Mouse (Mus musculus): ENCODE results near the gene Scd4.

The Scd4 gene

DNA sequence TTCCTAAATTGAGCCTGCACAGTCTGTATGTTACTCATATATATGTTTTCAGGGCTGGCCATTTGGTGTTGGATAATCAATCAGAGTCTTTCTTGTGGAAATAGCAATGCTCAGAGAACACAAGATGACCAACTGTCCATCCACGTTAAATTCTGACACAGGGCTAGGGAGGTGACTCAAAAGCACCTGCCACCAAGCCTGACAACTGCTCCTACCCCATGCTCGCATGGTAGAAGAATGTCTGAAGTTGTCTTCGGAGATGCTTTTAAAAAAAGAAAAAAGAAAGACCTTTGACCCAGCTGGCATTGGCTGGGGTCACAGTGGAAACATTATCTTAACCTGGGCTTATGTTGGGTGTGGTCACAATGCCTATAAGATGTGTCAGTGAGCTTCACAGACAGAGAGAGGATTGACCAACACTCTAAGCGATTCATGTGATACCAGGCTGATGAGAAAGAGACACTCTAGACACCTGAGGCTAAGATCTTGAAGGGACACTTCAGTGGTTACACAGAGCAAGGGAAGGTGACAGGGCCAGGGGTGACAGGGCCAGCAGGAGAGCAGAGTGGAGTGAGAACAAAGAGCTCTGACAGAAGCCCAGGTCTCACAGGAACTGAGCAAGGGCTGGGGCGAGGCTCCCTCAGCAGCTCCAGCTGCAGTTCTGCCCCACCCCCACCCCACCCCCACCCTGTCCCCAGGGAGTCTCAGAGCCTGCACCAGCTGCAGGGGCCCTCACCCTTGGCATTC, 44.9 kb downstream of the Scd4 start:
- no peak for DNase-seq (ENCODE audit: low read depth)

DNA sequence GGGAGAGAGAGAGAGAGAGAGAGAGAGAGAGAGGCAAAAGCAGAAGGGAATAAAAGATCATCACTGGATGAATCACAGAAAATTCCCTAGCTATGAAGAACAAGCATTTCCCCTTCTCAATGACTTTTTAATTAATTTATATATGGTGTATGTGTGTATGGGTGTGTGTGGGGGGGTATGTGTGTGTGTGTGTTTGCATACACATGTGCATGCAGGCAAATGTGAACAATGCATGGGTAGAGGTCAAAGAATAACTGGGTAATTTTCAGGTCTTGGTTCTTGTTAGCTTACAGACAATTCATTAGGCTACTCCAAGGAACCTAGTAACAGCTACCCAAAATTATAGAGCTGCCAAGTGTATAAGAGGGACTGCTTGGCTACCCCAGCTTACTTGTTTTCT, 46.2 kb downstream of the Scd4 start:
- DNase-seq (ENCODE audit: low read depth), result no peak

DNA sequence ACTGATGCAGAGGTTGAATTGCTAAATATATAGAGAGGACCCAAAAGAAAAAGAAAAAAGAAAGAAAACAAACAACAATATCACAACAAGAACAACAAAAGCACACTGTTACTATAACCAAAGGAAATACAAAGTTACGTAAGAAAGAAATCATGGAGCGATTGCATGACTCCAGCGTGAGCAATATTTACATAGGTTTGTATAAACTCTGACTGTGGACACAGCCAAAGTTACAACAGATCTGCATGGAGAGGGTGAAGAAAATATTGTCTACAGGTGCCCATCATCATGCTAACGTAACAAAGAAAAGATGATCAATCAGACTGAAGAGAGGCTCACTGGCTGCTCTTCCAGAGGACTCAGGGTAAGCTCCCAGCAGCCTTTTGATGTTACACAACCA, 47.2 kb downstream of the Scd4 start:
- DNase-seq (ENCODE audit: low read depth), result no peak

DNA sequence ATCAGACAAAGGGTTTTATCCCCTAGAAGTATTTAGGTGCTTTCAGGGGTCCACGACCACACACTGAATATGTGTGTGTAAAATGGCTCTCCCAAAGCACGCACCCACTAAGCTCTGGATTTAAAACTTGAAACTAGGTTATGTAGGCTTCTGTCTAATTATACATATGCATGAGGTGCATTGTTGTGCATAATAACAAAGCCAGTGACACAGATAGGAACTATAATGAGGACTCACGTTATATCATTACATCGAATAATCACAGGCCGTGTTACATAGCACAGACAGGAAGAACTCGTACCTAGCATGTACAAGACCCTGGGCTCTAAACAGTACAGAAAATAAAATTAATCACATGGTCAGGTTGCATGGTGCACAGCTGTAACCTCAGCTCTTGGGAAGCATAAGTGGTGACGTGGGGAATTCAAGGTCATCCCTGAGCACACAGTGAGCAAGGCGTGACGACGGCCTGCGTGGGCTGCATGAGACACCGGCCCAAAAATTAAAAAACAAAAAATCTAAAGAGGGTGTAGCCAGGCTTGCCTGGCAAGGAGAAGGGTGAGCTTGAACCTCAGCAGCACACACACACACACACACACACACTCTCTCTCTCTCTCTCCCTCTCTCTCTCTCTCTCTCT, 49.9 kb downstream of the Scd4 start:
- no peak for DNase-seq (ENCODE audit: low read depth)

DNA sequence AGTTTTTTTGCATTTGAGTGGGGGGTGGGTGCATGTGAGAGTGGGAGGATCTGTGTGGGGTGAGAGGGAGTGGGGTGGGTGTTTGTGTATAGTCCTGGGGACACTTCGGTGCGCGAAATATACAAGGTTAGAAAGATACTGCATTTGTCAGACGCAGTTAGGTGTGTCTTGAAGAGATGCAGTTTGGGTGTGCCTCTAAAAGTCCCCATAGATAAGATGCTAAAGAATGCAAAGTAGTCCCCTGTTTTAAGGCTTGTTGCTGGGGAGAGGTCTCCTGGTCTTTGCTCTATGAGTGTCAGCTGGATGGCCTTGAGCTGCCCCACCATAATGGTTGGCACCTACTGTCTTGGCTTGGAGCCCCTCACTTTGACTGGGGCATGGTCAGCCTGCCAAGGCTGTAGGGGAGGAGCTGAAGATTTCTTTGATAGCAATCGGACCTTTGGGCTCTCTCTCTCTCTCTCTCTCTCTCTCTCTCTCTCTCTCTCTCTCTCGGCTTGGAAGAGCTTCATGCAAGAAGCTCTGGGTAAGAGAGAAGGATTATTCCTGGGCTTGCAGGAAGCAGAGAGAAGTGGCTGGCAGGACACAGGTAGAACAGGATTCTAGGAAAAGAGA, 53.1 kb downstream of the Scd4 start:
- no peak for DNase-seq (ENCODE audit: low read depth)

DNA sequence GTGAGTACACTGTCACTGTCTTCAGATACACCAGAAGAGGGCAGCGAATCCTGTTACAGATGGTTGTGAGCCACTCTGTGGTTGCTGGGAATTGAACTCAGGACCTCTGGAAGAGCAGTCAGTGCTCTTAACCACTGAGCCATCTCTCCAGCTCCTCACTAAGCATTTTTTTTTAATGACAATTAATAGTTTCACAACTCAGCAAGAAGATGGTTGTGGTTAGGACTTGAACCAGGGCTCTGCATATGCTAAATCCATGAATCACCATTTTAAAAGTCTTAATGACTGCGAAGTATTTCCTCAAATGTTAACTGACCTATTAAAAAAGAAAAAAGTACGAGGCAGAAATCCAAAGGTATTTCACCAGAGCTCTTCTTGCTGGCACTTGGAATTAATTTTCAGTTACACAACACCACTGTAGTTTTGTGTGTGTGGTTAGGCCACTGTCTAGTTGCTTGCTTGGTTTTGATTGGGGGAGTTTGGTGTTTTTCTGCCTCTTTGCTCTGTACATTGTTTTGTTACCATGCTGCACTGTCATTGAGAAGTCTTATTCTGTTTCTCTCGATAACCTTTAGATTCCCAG, 54.3 kb downstream of the Scd4 start:
- DNase-seq (ENCODE audit: low read depth), result peak; percentile 21

DNA sequence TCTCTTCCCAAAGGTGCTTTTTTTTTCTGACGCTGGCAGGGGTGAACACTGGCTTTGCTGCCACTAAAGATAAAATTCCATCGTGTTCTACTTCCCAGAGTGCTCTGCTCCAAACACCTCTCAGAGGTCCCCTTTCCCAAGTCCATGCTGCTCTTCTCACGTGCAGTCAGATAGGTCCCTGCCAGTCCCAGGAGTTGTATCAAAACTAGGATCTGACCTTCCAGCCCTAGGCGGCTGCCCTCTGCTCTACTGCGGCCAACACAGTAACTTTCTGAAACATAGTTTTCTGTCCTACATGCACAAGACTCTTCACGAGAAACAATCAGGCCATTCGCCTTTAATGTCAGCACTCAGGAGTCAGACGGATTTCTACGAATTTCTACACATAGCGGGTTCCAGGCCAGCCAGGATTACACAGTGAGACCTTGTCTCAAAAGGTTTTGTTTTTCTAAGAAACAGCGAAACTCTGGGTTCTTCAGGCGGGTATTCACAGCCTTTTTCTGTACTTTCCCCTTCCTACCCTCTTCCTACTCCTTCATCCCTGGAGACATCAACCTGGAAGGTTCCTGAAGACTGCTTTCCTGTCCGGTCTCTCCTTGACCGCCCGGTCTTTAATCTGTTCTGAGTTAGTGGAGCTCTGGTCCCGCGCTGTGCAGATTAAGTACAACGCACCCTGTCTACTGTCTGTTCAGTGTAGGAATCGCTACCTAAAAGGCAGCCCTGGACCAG, 55.0 kb downstream of the Scd4 start:
- DNase-seq (ENCODE audit: low read depth), result no peak

DNA sequence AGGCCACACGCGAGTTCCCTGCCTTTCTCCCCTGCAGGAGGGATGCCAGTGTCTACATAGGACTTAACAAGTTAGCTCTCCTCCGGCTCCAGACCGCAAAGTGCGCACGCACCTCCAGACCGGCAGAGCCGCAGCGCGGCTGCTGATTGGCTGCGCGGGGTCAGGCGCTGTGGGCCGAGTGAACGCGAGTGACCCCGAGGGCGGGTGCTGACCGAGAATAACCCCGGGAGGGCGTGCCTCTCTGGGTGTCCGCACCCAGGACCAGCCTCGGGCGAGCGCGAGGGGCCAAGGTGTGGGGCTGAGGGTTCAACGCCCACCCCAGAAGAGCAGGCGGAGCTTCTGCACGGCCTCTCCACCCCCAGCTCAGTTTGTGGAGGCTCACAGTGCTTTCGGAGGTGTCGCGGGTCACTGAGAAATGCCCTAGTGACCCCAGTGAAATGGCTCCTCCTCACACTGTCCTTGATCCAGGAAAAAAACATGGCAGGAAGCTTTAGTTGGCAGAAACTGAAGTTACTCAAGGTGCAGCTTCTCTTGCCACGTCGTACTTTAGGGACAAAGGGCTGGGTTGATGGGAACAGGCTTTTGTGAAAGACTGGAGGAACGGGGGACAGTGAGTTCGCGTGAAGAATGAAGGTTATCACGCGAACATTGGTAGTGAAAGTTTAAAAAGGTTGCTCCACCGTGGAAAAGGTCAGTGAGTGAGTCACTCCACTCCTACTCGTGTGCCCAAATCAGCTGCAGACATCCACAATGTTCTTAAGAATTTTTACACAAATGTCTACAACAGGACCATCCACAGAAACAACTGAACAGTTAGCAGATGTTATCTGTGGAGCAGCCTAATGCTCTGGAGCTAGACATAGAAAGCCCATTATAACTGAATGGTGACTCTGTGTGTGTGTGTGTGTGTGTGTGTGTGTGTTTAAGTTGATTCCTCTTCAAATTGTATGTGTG, 55.9 kb downstream of the Scd4 start:
- peak; percentile 94 for DNase-seq (ENCODE audit: low read depth)

DNA sequence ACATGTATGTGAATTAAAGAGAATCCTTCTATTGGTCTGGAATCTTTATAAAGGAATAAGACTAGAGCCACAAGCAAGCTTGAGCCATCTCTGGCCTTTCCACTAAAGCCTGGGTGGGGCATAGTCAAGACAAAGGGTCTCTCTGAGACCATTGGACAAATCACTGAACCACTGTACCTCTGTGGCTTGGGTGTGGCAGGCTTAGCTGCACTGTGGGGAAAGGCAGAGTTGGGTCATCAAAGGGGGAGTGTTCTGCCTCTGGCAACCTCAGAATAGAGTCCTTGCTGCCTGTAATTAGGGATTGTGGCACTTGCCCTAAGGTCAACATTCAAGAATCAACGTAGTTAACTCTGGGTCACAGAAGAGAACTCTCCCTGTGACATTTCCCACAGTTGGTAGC, 56.6 kb downstream of the Scd4 start:
- peak; percentile 27 for DNase-seq (ENCODE audit: low read depth)

DNA sequence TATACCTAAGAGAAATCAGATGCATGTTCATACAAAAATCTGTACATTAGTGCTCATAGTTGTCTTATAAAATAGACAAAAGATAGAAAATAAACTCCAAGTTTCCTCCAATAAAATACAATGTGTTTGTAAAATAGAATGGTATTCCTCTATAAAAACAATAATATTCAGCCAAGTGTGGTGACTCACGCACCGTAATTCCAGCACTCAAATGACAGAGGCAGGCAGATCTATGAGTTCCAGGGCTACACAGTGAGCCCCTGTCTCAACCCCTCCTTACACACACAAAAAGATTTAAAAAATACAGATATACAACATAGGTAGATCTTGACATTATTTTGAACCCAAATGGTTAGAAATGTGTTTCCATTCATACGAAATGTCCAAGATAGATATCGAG, 59.0 kb downstream of the Scd4 start:
- DNase-seq (ENCODE audit: low read depth), result no peak

DNA sequence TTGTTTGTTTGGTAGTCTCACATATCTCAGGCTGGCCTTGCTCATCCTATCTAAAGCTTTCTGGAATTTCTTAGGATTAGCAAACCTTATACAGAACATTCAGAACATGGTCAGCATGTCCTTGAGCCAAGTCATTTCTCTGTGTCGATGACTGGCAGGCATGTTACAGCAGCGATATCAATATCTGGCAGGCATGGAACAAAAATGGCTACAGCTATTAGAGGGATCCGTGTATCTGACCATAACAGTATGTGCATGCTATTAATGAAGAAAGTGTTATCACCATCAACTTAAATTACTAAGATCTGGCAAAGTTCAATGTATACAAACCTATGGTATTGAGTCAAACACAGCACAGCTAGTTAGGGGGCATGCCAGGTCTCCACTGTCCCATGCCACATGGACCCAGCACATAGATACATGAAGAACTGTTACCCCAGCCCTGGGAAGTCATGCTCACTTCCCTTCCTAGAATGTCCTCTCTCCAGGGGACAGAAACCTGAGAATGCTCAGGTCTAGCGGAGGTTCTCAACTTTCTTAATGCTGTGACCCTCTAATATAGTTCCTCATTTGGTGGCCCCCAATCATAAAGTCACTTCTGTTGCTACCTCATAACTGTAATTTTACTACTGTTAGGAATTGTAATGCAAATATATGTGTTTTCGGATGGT, 59.6 kb downstream of the Scd4 start:
- DNase-seq (ENCODE audit: low read depth), result no peak

DNA sequence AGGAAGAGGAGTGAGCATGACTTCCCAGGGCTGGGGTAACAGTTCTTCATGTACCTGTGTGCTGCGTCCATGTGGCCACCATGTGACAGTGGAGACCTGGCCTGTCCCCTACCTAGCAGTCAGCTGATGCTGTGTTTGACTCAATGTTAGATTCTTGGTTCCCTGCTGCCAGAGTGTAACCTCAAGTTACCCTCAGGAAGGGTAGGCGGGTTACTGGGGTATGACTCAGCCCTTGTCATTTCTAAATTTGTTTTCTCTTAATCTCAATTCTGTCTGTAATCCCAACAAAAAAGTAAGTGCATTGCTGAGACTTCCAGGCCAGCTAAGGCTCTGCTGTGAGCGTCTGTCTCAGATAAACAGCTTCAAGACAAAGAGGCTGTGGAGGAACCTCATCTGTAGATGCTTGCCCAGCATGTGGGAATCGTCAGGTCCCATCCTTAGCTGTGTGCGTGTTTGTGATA, 61.1 kb downstream of the Scd4 start:
- DNase-seq (ENCODE audit: low read depth), result no peak

DNA sequence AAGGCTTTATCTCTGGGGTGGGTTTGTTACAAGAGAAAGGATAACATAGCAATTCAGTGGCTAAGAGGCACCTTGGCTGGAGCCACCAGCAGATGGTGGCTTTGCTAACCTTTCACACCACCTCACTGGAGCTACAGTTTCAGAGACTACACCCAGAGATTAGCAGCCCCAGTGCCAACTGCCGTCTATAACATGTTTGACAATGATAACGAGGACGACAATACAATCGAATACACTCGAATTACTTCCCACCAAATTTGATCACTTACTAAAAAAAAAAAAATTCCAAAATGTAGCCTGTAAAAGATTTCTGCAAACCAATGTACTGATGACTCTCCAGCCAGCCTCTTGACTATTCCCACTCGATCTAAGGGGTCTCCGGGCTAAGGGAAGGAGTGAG, 62.1 kb downstream of the Scd4 start:
- no peak for DNase-seq (ENCODE audit: low read depth)

Measured in induced T-regulatory cell, adult 2 months (primary cell).